ENCODE assay signal across 14 mouse cellular contexts in genomic region chr13:112803661-112804060, GRCm38 (mm10). TPM values are rescaled to one million over a fixed set of nuclear protein-coding genes. Genes with fewer than 3 reads are reported as not detected.
DNase-seq lines count a peak whose midpoint lies in the region; ATAC-seq and TF ChIP-seq lines count a peak whose summit lies in the region.
"Had no signal": no experiment of that assay in that cellular context is flagged by ENCODE, and none has a peak within 500 bp of the region (broad histone marks: within the 10 kb centered on the region; RNA-seq: fewer than 3 reads in every experiment).

No protein-coding gene starts in this region.

- H3K27me3 ChIP-seq in kidney, adult 2 months (replicated peaks; ENCODE audit: control insufficient read depth, insufficient read depth, low read length) = no peaks in the 10 kb centered on the region
- H3K27me3 ChIP-seq in neural tube, embryonic 15.5 days (replicated peaks) = no peaks in the 10 kb centered on the region
- no peaks in the 10 kb centered on the region for H3K27me3 ChIP-seq in cerebellum, adult 2 months (ENCODE audit: control insufficient read depth, insufficient read depth, low read length)
- H3K27me3 ChIP-seq: neural tube, embryonic 12.5 days had no signal

- WGBS in kidney, adult 2 months = 64% methylated on average over 4 of the region's 4 CpGs
- 95% methylated on average over 4 of the region's 4 CpGs for WGBS in neural tube, embryonic 15.5 days
- 95% methylated on average over 4 of the region's 4 CpGs for WGBS in cerebellum, adult 2 months

- H3K9me3 ChIP-seq in neural tube, embryonic 15.5 days (replicated peaks) = no peaks in the 10 kb centered on the region
- H3K9me3 ChIP-seq: forebrain, embryonic 10.5 days; neural tube, embryonic 12.5 days had no signal

- H3K4me2 ChIP-seq in neural tube, embryonic 15.5 days = 0 out of 2 replicates have a peak overlapping the region, but pooled peaks have one; percentile 11
- H3K4me2 ChIP-seq: midbrain, embryonic 11.5 days; neural tube, embryonic 12.5 days had no signal

- H3K9ac ChIP-seq in neural tube, embryonic 15.5 days (replicated peaks) = no peak overlapping the region
- H3K9ac ChIP-seq: neural tube, embryonic 12.5 days had no signal

- peaks cover 7% of the 10 kb centered on the region for H3K36me3 ChIP-seq in kidney, adult 2 months (ENCODE audit: control insufficient read depth, insufficient read depth, low read length)
- peaks cover 20% of the 10 kb centered on the region for H3K36me3 ChIP-seq in neural tube, embryonic 15.5 days

- peak overlapping the region; percentile 11 for H3K4me3 ChIP-seq in kidney, adult 2 months (ENCODE audit: insufficient read depth, low read depth, low read length)
- H3K4me3 ChIP-seq in neural tube, embryonic 15.5 days (replicated peaks) = no peak overlapping the region
- H3K4me3 ChIP-seq in cerebellum, adult 2 months (replicated peaks; ENCODE audit: insufficient read depth, low read depth, low read length) = no peak overlapping the region
- H3K4me3 ChIP-seq: forebrain, embryonic 10.5 days; neural tube, embryonic 12.5 days had no signal

- H3K4me1 ChIP-seq in kidney, adult 2 months (ENCODE audit: control insufficient read depth, insufficient read depth, low read length) = no peaks in the 10 kb centered on the region
- H3K4me1 ChIP-seq in neural tube, embryonic 15.5 days = peaks cover 24% of the 10 kb centered on the region
- H3K4me1 ChIP-seq in cerebellum, adult 2 months (ENCODE audit: control insufficient read depth, insufficient read depth, low read length) = no peaks in the 10 kb centered on the region; the same call in 1 of the 2 replicates

- ATAC-seq in neural tube, embryonic 15.5 days (ENCODE audit: low FRiP score) = no peak

- TF ChIP-seq POLR2A in kidney, adult 2 months (IDR thresholded peaks at IDR 0.05; ENCODE audit: low read depth, low read length) = no peak
- TF ChIP-seq POLR2A in cerebellum, adult 2 months (IDR thresholded peaks at IDR 0.05; ENCODE audit: borderline replicate concordance, insufficient read depth, low read length) = no peak

- 0 out of 2 replicates have a peak overlapping the region, but pooled peaks have one; percentile 57 for H3K27ac ChIP-seq in kidney, adult 2 months (ENCODE audit: insufficient read depth, low read depth, low read length)
- H3K27ac ChIP-seq in neural tube, embryonic 15.5 days (replicated peaks) = no peak overlapping the region
- H3K27ac ChIP-seq in cerebellum, adult 2 months (ENCODE audit: insufficient read depth, low read length) = no peak overlapping the region
- H3K27ac ChIP-seq: forebrain, embryonic 10.5 days; neural tube, embryonic 12.5 days had no signal

- TF ChIP-seq CTCF in kidney, adult 2 months (conservative IDR thresholded peaks at IDR 0.05; ENCODE audit: insufficient read depth, insufficient read length, low read depth, low read length) = no peak
- TF ChIP-seq CTCF in cerebellum, adult 2 months (IDR thresholded peaks at IDR 0.05; ENCODE audit: borderline replicate concordance, insufficient read depth, low read depth, low read length) = no peak

- peak; percentile 34 for DNase-seq in adrenal gland, adult 2 months
- DNase-seq in adrenal gland, postnatal 14 days = no peak
- DNase-seq in kidney, adult 2 months = peak; percentile 32
- no peak for DNase-seq in kidney, adult 8-10 months
- no peak for DNase-seq in neural tube, embryonic 10.5 days (ENCODE audit: extremely low spot score, low spot score)
- no peak for DNase-seq in c-Kit-positive CD71-positive TER-119-positive erythroid progenitor cells, embryonic 14.5 days (ENCODE audit: low spot score)
- DNase-seq in cerebellum, adult 2 months = no peak
- DNase-seq: cerebellum, adult 9-10 months; lung, adult 18-20 months; spleen, adult 18-20 months had no signal

RNA-seq across cellular contexts. Expression of gene Plpp1, which starts 3.1 kb away (rescaled TPM):
- total RNA-seq in adrenal gland, adult 2 months (2021) = 100 to 1,000 TPM; 214 to 281 TPM
- polyA plus RNA-seq in adrenal gland, adult 2 months (2012; rRNA removed) = 213 and 226 TPM in 2 replicates
- 181 and 182 TPM in 2 replicates for total RNA-seq in adrenal gland, postnatal 14 days (2021)
- polyA plus RNA-seq in kidney, adult 2 months (2012; rRNA removed) = 98.1 and 123 TPM in 2 replicates
- polyA plus RNA-seq in neural tube, embryonic 15.5 days (2015; fragmentation: Nextera tagmentation; extraction: Ambion mirVana) = 73.3 and 77.0 TPM in 2 replicates
- 31.4 and 35.2 TPM in 2 replicates for polyA plus RNA-seq in cerebellum, adult 2 months (2012; rRNA removed)

Comparison
In these comparisons a context has a peak if more than half of its experiments do, and no peak if none do; other contexts are left out.
1. DNase-seq: peak in adrenal gland, adult 2 months (single experiment) and kidney, adult 2 months (single experiment); none in adrenal gland, postnatal 14 days (single experiment), kidney, adult 8-10 months (0 of 2), neural tube, embryonic 10.5 days (single experiment), c-Kit-positive CD71-positive TER-119-positive erythroid progenitor cells, embryonic 14.5 days (single experiment) and cerebellum, adult 2 months (0 of 2).